Mouse (Mus musculus): Measurements from ENCODE around the gene Fzd2.
A peak's percentile ranks its signal among the peaks of the same experiment; 100 is the strongest.

DNA sequence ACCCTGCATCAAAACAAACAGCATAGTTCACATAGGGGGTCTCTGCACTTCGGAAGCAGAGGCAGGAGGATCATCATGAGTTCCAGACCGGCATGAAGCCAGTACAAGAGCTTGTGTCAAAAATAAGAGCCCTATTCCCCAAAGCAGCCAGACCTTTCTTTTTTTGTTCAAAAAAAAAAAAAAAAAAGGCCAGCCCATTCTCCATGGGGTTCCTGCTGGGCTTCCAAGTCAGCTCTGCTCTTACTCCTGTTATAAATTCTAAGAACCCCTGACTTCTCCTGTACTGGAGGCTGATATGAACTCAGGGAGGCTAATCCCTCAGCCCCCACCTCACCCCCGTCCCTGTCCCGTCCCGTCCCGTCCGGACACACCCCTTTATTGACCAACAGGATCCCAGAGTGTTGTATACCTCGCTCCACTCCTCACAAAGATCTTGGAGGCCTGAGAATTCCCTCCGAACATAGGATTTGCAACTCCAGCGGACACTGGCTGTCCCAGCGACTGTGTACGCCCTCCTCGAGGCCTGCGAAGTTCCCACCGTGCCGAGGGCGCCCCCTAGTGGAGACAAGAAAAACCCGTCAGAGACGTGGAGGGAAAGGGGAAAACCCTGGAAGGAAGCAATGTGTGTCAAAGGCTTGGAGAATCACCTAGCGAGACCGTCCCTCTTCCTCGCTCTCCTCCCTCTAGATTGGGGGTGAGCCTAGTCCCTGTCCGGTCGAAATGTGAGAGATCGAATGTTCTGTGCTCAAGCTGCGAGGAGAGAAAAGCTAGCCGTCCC lies 25.7 kb upstream of the Fzd2 start:
- TF ChIP-seq CTCF (IDR thresholded peaks at IDR 0.05; ENCODE audit: low read depth, low read length) (peak; percentile 78), GATA1 (IDR thresholded peaks at IDR 0.05; ENCODE audit: borderline replicate concordance, low read length) (no peak), TAL1 (conservative IDR thresholded peaks at IDR 0.05; ENCODE audit: low read depth, low read length) (no peak), GATA2 (IDR thresholded peaks at IDR 0.05; ENCODE audit: borderline replicate concordance, low read depth, low read length) (no peak)

All from G1E (cell line).